Mouse (Mus musculus) midbrain, embryonic 12.5 days (tissue): ENCODE results near the gene Fas. TPM values are rescaled to one million over a fixed set of nuclear protein-coding genes. Genes with fewer than 3 reads are reported as not detected.

ENCODE experiments used
- ATAC-seq: fragments of 200-750 bp; cut with Nextera tagmentation; 2 replicates; pipeline ENCODE4 v1.8.0; 2017; ENCODE audit warnings: low read depth, moderate TSS enrichment, moderate library complexity; ENCODE audit not compliant: low FRiP score
- H3K27ac ChIP-seq: fragments of 300-500 bp; sonication (generic); replicated peaks from 2 replicates; pipeline ENCODE4 v1.5.1; 2016; ENCODE audit warnings: mild to moderate bottlenecking
- H3K27me3 ChIP-seq: fragments of 300-500 bp; sonication (generic); 2 replicates; pipeline ENCODE4 v1.6.1; 2016; ENCODE audit warnings: mild to moderate bottlenecking
- H3K36me3 ChIP-seq: fragments of 300-500 bp; sonication (generic); 2 replicates; pipeline ENCODE4 v1.6.1; 2016
- H3K4me1 ChIP-seq: fragments of 300-500 bp; sonication (generic); 2 replicates; pipeline ENCODE4 v1.6.1; 2016
- H3K4me2 ChIP-seq: fragments of 300-500 bp; sonication (generic); replicated peaks from 2 replicates; pipeline ENCODE4 v1.6.1; 2016; ENCODE audit warnings: mild to moderate bottlenecking, moderate library complexity
- H3K4me3 ChIP-seq: fragments of 300-500 bp; sonication (generic); 2 replicates; pipeline ENCODE4 v1.5.1; 2016; ENCODE audit warnings: mild to moderate bottlenecking
- H3K9ac ChIP-seq: fragments of 300-500 bp; sonication (generic); replicated peaks from 2 replicates; pipeline ENCODE4 v1.6.1; 2016; ENCODE audit warnings: mild to moderate bottlenecking, moderate library complexity
- H3K9me3 ChIP-seq: fragments of 300-500 bp; sonication (generic); 2 replicates; pipeline ENCODE4 v1.6.1; 2016; ENCODE audit warnings: mild to moderate bottlenecking
- WGBS: fragments of 180-500 bp; shearing (Covaris S2); methylation state at CpG from one replicate; pipeline ENCODE4 v1.1.7; 2016; 5-methylcytosine and 5-hydroxymethylcytosine counted together
- polyA plus RNA-seq: library from polyadenylated mRNA; unstranded; fragments of >200 nt; fragmentation: Nextera tagmentation; extraction: Ambion mirVana; gene quantifications from 2 replicates; pipeline ENCODE4 v1.2.1, GENCODE M21; 2016

Fas gene
- polyA plus RNA-seq, 1 experiment from 2014 or later: 0.82 TPM

- Histone ChIP-seq H3K4me3 (no peak overlapping the region), H3K27ac (no peak overlapping the region), H3K27me3 (no peaks in the 10 kb centered on the region), H3K9me3 (no peaks in the 10 kb centered on the region), H3K4me1 (no peaks in the 10 kb centered on the region), H3K36me3 (no peaks in the 10 kb centered on the region), H3K4me2 (no peak overlapping the region), H3K9ac (no peak overlapping the region)
- 86% methylated on average over 2 of the region's 2 CpGs for WGBS
- no peak for ATAC-seq
Observed at GRCm38 (mm10) chr19:34256936-34257335, 33.5 kb upstream of the Fas start.

- H3K36me3 ChIP-seq: no peaks in the 10 kb centered on the region
- no peak overlapping the region for H3K27ac ChIP-seq
- no peak overlapping the region for H3K4me2 ChIP-seq
- no peak overlapping the region for H3K4me3 ChIP-seq
- WGBS: 84% methylated on average over 2 of the region's 2 CpGs
- no peaks in the 10 kb centered on the region for H3K4me1 ChIP-seq
- no peak overlapping the region for H3K9ac ChIP-seq
- no peaks in the 10 kb centered on the region for H3K9me3 ChIP-seq
- ATAC-seq: no peak
- no peaks in the 10 kb centered on the region for H3K27me3 ChIP-seq
Observed at GRCm38 (mm10) chr19:34262273-34262974, 28.0 kb upstream of the Fas start.

- Histone ChIP-seq H3K9me3 (no peaks in the 10 kb centered on the region), H3K4me1 (no peaks in the 10 kb centered on the region), H3K27me3 (no peaks in the 10 kb centered on the region), H3K9ac (no peak overlapping the region), H3K27ac (no peak overlapping the region), H3K36me3 (no peaks in the 10 kb centered on the region), H3K4me2 (no peak overlapping the region), H3K4me3 (no peak overlapping the region)
- ATAC-seq: no peak
- 73% methylated on average over 5 of the region's 5 CpGs for WGBS
Observed at GRCm38 (mm10) chr19:34265604-34266193, 24.8 kb upstream of the Fas start.

GRCm38 (mm10) chr19:34268991-34269390 is 21.5 kb upstream of the Fas start:
- no peak overlapping the region for H3K4me3 ChIP-seq
- no peak overlapping the region for H3K27ac ChIP-seq
- no peak overlapping the region for H3K9ac ChIP-seq
- no peaks in the 10 kb centered on the region for H3K27me3 ChIP-seq
- WGBS: 70% methylated on average over 1 of the region's 1 CpGs
- H3K4me2 ChIP-seq: no peak overlapping the region
- H3K9me3 ChIP-seq: no peaks in the 10 kb centered on the region
- no peaks in the 10 kb centered on the region for H3K4me1 ChIP-seq
- ATAC-seq: no peak
- H3K36me3 ChIP-seq: no peaks in the 10 kb centered on the region

DNA sequence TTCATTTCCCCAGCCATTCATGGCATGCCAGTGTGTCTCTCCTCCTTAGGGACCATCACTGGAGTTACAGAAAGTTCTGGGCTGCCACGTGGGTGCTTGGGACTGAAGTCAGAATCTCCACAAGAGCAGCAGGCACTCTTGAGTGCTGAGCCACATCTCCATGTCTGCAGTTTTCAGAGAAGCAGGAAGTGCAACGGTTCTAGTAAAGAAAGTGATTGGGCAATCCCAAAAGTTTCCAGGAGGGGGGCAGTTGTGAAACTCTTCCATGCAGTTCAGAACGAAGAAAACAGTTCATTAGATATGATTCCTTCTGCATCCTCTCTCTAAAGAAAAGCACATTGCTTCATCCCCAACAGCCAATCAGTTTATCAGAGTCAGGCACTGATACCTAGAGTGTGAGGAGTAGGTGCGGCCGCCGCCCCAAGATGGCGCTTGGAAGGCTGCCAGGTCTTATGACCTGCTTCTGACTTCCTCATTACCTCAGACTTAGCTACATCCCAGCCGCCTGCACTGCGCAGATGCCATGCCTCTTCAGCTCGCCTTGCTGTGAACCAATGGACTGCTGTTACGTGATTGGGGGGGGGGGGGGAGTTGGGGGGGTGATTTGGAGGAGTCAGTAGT is 20.2 kb upstream of the Fas start:
- Histone ChIP-seq H3K27me3 (no peaks in the 10 kb centered on the region), H3K4me2 (no peak overlapping the region), H3K9me3 (no peaks in the 10 kb centered on the region), H3K4me1 (no peaks in the 10 kb centered on the region), H3K27ac (no peak overlapping the region), H3K4me3 (no peak overlapping the region), H3K36me3 (no peaks in the 10 kb centered on the region), H3K9ac (no peak overlapping the region)
- no peak for ATAC-seq
- 90% methylated on average over 11 of the region's 11 CpGs for WGBS

DNA sequence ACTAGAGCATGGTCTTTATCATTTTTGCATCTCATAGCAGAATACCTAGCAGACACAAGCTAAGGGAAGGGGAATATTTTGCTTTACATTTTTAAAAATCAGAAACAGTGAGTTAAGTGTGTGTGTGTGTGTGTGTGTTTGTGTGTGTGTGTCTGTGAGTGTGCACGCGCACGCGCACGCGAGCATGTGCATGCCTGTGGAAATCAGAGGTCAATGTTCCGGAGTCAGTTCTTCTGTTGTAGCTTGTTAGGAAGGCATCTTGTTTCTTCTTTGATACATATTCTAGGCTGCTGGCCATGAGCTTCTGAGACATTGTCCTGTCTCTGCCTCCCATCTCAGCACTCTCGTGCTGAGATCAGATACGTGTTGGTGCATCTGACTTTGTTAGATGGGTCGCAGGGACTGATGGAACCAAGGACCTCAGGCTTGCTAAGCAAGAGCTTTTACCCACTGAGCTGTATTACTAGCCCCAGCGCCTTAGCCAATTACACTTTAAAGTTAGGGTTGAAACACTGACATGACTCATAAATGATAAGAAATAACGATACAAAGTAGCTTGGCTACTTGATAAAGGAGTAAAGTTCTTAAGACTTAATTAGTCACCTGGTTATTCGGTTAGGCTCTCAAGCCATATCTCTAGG is 19.5 kb upstream of the Fas start:
- no peak overlapping the region for H3K27ac ChIP-seq
- 97% methylated on average over 13 of the region's 13 CpGs for WGBS
- ATAC-seq: no peak
- no peaks in the 10 kb centered on the region for H3K36me3 ChIP-seq
- no peaks in the 10 kb centered on the region for H3K9me3 ChIP-seq
- H3K27me3 ChIP-seq: no peaks in the 10 kb centered on the region
- H3K4me2 ChIP-seq: no peak overlapping the region
- H3K9ac ChIP-seq: no peak overlapping the region
- H3K4me1 ChIP-seq: no peaks in the 10 kb centered on the region
- no peak overlapping the region for H3K4me3 ChIP-seq

DNA sequence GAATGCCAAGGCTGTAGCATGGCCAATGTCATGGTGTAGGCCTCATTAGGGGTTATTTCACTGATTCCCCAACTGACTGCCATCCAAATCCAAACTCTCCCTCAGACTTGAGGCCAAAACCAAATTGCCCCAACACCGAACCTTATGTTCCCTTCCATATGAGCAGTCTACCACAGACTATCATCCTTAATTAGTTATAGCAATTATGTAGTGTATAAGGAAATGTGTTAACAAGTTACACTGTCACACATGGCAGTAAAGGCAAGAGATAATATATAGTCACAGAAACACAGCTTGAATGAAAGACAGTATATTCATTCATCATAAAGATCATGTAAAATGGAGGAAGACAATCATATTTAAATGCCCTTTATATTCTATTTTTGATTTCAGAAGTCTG is 17.4 kb upstream of the Fas start:
- Histone ChIP-seq H3K9ac (no peak overlapping the region), H3K4me2 (no peak overlapping the region), H3K27me3 (no peaks in the 10 kb centered on the region), H3K4me3 (no peak overlapping the region), H3K36me3 (no peaks in the 10 kb centered on the region), H3K4me1 (no peaks in the 10 kb centered on the region), H3K27ac (no peak overlapping the region), H3K9me3 (no peaks in the 10 kb centered on the region)
- 100% methylated on average over 1 of the region's 1 CpGs for WGBS
- no peak for ATAC-seq

DNA sequence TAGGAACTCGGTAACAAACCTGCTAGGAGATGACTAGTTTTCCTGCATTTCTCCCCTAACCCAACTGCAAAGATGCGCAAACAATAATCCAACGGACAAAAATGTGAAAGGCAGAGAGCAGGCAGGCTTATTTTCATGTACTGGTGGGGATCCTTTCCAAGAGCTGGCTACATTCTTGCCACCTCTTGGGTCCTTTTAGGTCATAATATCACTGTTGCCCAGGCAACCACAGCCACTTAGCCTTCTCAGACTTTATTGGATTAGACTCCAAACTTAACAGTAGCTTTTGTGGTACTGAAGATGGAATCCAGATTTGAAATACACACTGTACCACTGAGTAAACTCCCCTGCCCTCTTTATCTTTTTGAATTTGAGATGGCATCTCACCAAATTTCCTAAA is 12.4 kb upstream of the Fas start:
- H3K27me3 ChIP-seq: no peaks in the 10 kb centered on the region
- no peaks in the 10 kb centered on the region for H3K36me3 ChIP-seq
- no peak for ATAC-seq
- no peak overlapping the region for H3K9ac ChIP-seq
- no peaks in the 10 kb centered on the region for H3K4me1 ChIP-seq
- H3K27ac ChIP-seq: no peak overlapping the region
- H3K4me2 ChIP-seq: no peak overlapping the region
- H3K4me3 ChIP-seq: no peak overlapping the region
- no peaks in the 10 kb centered on the region for H3K9me3 ChIP-seq
- 80% methylated on average over 3 of the region's 3 CpGs for WGBS

GRCm38 (mm10) chr19:34283614-34284013 is 6.9 kb upstream of the Fas start:
- Histone ChIP-seq H3K9ac (no peak overlapping the region), H3K4me1 (no peaks in the 10 kb centered on the region), H3K9me3 (no peaks in the 10 kb centered on the region), H3K4me3 (no peak overlapping the region), H3K27me3 (no peaks in the 10 kb centered on the region), H3K27ac (no peak overlapping the region), H3K36me3 (no peaks in the 10 kb centered on the region), H3K4me2 (no peak overlapping the region)
- no peak for ATAC-seq
- 89% methylated on average over 6 of the region's 6 CpGs for WGBS

- Histone ChIP-seq H3K4me2 (no peak overlapping the region), H3K4me3 (no peak overlapping the region), H3K27ac (no peak overlapping the region), H3K9me3 (no peaks in the 10 kb centered on the region), H3K36me3 (no peaks in the 10 kb centered on the region), H3K27me3 (no peaks in the 10 kb centered on the region), H3K4me1 (no peaks in the 10 kb centered on the region), H3K9ac (no peak overlapping the region)
- ATAC-seq: no peak
- WGBS: 63% methylated on average over 10 of the region's 10 CpGs
Observed at GRCm38 (mm10) chr19:34284383-34284782, 6.1 kb upstream of the Fas start.

GRCm38 (mm10) chr19:34284826-34285225 is 5.6 kb upstream of the Fas start:
- no peak for ATAC-seq
- Histone ChIP-seq H3K9ac (no peak overlapping the region), H3K9me3 (no peaks in the 10 kb centered on the region), H3K4me2 (no peak overlapping the region), H3K27me3 (no peaks in the 10 kb centered on the region), H3K4me1 (no peaks in the 10 kb centered on the region), H3K27ac (no peak overlapping the region), H3K4me3 (no peak overlapping the region), H3K36me3 (no peaks in the 10 kb centered on the region)
- 64% methylated on average over 2 of the region's 2 CpGs for WGBS

DNA sequence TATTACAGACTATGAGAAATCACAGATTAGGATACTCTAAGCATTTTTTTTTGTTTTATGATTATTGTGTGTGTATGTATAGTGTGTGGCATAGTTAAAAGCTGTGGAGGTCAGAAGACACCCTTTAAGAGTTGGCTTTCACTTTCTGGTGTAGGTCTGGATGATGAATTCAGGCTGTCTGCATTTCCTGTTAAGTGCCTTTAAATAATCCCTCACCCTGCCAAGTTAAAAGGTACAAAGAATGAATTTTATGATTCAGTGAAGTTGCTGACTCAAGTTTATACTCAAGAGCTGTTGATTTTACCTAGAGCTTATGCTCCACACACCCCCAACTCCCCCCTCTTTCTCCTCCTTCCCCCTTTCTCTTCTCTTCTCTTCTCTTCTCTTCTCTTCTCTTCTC is 3.2 kb upstream of the Fas start:
- Histone ChIP-seq H3K27me3 (0 out of 2 replicates have a peak, but pooled peaks cover 17% of the 10 kb centered on the region), H3K36me3 (no peaks in the 10 kb centered on the region), H3K27ac (no peak overlapping the region), H3K4me1 (peaks cover 11% of the 10 kb centered on the region; the same call in 1 of the 2 replicates), H3K9me3 (no peaks in the 10 kb centered on the region), H3K4me3 (no peak overlapping the region), H3K9ac (no peak overlapping the region), H3K4me2 (no peak overlapping the region)
- ATAC-seq: no peak
